ENCODE assay signal across 19 mouse cellular contexts in the genomic region with DNA sequence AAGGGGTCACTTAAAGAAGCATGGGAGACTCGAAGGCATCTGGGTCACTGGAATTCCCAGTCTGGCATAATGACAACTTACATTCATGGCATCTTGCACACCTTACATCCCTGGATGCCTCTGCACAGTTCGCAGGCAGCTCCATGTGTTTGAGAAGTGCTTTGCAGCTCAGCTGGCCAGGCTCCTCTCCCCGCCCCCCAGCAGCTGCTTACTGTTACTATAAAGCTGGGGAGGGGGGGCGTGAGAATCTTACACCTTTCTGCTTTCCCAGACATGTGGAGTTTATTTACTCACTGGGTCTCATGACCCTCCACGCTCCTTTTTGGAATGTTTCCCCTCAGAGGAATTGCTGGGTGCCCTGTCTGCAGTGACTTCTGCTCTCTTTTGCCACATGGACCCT.
DNase-seq lines count a peak whose midpoint lies in the region; ATAC-seq and TF ChIP-seq lines count a peak whose summit lies in the region.
"Had no signal": no experiment of that assay in that cellular context is flagged by ENCODE, and none has a peak within 500 bp of the region (broad histone marks: within the 10 kb centered on the region; RNA-seq: fewer than 3 reads in every experiment).

No protein-coding gene starts in this region.

- H3K27me3 ChIP-seq in limb, embryonic 11.5 days (ENCODE audit: control insufficient read depth, insufficient read depth, low read length), result no peaks in the 10 kb centered on the region
- H3K27me3 ChIP-seq in limb, embryonic 10.5 days (ENCODE audit: low read depth, poor library complexity, severe bottlenecking), result no peaks in the 10 kb centered on the region
- no peaks in the 10 kb centered on the region for H3K27me3 ChIP-seq in forebrain, postnatal 0 days (ENCODE audit: insufficient read depth, low read length)
- H3K27me3 ChIP-seq: CH12.LX, Patski had no signal

- no peaks in the 10 kb centered on the region for H3K4me1 ChIP-seq in limb, embryonic 11.5 days (ENCODE audit: control insufficient read depth, insufficient read depth, low read length)
- peaks cover 8% of the 10 kb centered on the region for H3K4me1 ChIP-seq in limb, embryonic 10.5 days
- H3K4me1 ChIP-seq in forebrain, postnatal 0 days (ENCODE audit: insufficient read depth), result no peaks in the 10 kb centered on the region

- no peak for TF ChIP-seq CTCF in forebrain, postnatal 0 days (IDR thresholded peaks at IDR 0.05; ENCODE audit: low read depth)

- H3K9me3 ChIP-seq in limb, embryonic 11.5 days (ENCODE audit: control insufficient read depth, low read length), result no peaks in the 10 kb centered on the region; the same call in 1 of the 2 replicates
- H3K9me3 ChIP-seq in limb, embryonic 10.5 days (replicated peaks), result no peaks in the 10 kb centered on the region
- no peaks in the 10 kb centered on the region for H3K9me3 ChIP-seq in forebrain, postnatal 0 days (ENCODE audit: low read length)
- H3K9me3 ChIP-seq: G1E had no signal

- 62% methylated on average over 5 of the region's 5 CpGs for WGBS in limb, embryonic 11.5 days
- WGBS in limb, embryonic 10.5 days, result 76% methylated on average over 5 of the region's 5 CpGs
- WGBS in forebrain, postnatal 0 days, result 88% methylated on average over 5 of the region's 5 CpGs

- H3K9ac ChIP-seq in limb, embryonic 11.5 days (ENCODE audit: low read length), result no peak overlapping the region
- no peak overlapping the region for H3K9ac ChIP-seq in forebrain, postnatal 0 days

- no peak overlapping the region for H3K27ac ChIP-seq in limb, embryonic 11.5 days (replicated peaks; ENCODE audit: low read depth, low read length)
- H3K27ac ChIP-seq in limb, embryonic 10.5 days, result no peak overlapping the region
- H3K27ac ChIP-seq in forebrain, postnatal 0 days (ENCODE audit: low read depth, low read length), result no peak overlapping the region

- no peak for ATAC-seq in limb, embryonic 11.5 days (ENCODE audit: insufficient number of reproducible peaks, low FRiP score, low TSS enrichment, low read depth)
- no peak for ATAC-seq in forebrain, postnatal 0 days
- ATAC-seq: activated CD4-positive, CD25-positive, alpha-beta regulatory T cell, adult 4 months; CD4-positive, CD25-positive, alpha-beta regulatory T cell, adult 4 months; Patski had no signal

- DNase-seq in limb, embryonic 11.5 days (ENCODE audit: low spot score), result peak; percentile 56
- no peak for DNase-seq in limb, embryonic 10.5 days (ENCODE audit: low spot score)
- DNase-seq in forelimb bud, embryonic 11.5 days (ENCODE audit: low read depth, low spot score), result peak; percentile 52
- DNase-seq in forebrain, postnatal 0 days, result no peak
- DNase-seq: adrenal gland, adult 2 months; adrenal gland, adult 8-10 months; adrenal gland, postnatal 10 days; adrenal gland, postnatal 14 days; adrenal gland, postnatal 25 days; adrenal gland, postnatal 36 days; B cell, adult 2 months; cerebellum, adult 11 months; cerebellum, adult 11-12 months; cerebellum, adult 18-20 months had no signal

- H3K4me2 ChIP-seq in limb, embryonic 11.5 days (ENCODE audit: low read depth, severe bottlenecking), result no peak overlapping the region
- H3K4me2 ChIP-seq in forebrain, postnatal 0 days (ENCODE audit: low read depth), result no peak overlapping the region

- H3K4me3 ChIP-seq in limb, embryonic 11.5 days (ENCODE audit: low read depth, low read length), result no peak overlapping the region
- H3K4me3 ChIP-seq in limb, embryonic 10.5 days, result no peak overlapping the region
- H3K4me3 ChIP-seq in forebrain, postnatal 0 days (ENCODE audit: low read depth, low read length), result no peak overlapping the region

- H3K36me3 ChIP-seq in limb, embryonic 11.5 days (ENCODE audit: control insufficient read depth, insufficient read depth, low read length), result no peaks in the 10 kb centered on the region
- no peaks in the 10 kb centered on the region for H3K36me3 ChIP-seq in limb, embryonic 10.5 days
- H3K36me3 ChIP-seq in forebrain, postnatal 0 days (ENCODE audit: insufficient read depth), result no peaks in the 10 kb centered on the region
- H3K36me3 ChIP-seq: G1E had no signal

Comparison
In these comparisons a context has a peak if more than half of its experiments do, and no peak if none do; other contexts are left out.
1. DNase-seq: peak in limb, embryonic 11.5 days (single experiment) and forelimb bud, embryonic 11.5 days (single experiment); none in limb, embryonic 10.5 days (single experiment) and forebrain, postnatal 0 days (single experiment).